Mouse (Mus musculus) intestine, embryonic 16.5 days (tissue): ENCODE measurements around the gene Elk3. TPM values are rescaled to one million over a fixed set of nuclear protein-coding genes. Genes with fewer than 3 reads are reported as not detected.
A peak's percentile ranks its signal among the peaks of the same experiment; 100 is the strongest.

Experiments
- ATAC-seq: fragments of 200-750 bp; cut with Nextera tagmentation; 2 replicates; pipeline ENCODE4 v1.8.0; 2017; ENCODE audit warnings: moderate TSS enrichment, moderate library complexity
- H3K27ac ChIP-seq: fragments of 300-500 bp; sonication (generic); 2 replicates; pipeline ENCODE4 v1.5.1; 2014; ENCODE audit warnings: mild to moderate bottlenecking, low read length
- H3K27me3 ChIP-seq: fragments of 300-500 bp; sonication (generic); replicated peaks from 2 replicates; pipeline ENCODE4 v1.6.1; 2014; ENCODE audit warnings: low read length, control low read depth, mixed read lengths; ENCODE audit not compliant: control insufficient read depth, insufficient read depth
- H3K36me3 ChIP-seq: fragments of 300-500 bp; sonication (generic); 2 replicates; pipeline ENCODE4 v1.6.1; 2014; ENCODE audit warnings: low read length, control low read depth; ENCODE audit not compliant: control insufficient read depth, insufficient read depth
- H3K4me1 ChIP-seq: fragments of 300-500 bp; sonication (generic); 2 replicates; pipeline ENCODE4 v1.6.1; 2014; ENCODE audit warnings: low read length, control low read depth, mixed read lengths; ENCODE audit not compliant: control insufficient read depth, insufficient read depth
- H3K4me2 ChIP-seq: fragments of 300-500 bp; sonication (generic); 2 replicates; pipeline ENCODE4 v1.6.1; 2014; ENCODE audit warnings: low read depth, low read length, control low read depth
- H3K4me3 ChIP-seq: fragments of 300-500 bp; sonication (generic); 2 replicates; pipeline ENCODE4 v1.5.1; 2014; ENCODE audit warnings: mild to moderate bottlenecking, low read length
- H3K9ac ChIP-seq: fragments of 300-500 bp; sonication (generic); 2 replicates; pipeline ENCODE4 v1.6.1; 2014; ENCODE audit warnings: low read depth, low read length
- H3K9me3 ChIP-seq: fragments of 300-500 bp; sonication (generic); 2 replicates; pipeline ENCODE4 v1.6.1; 2016; ENCODE audit warnings: low read length, control low read depth; ENCODE audit not compliant: control insufficient read depth
- WGBS: fragments of 180-500 bp; shearing (Covaris S2); extraction: QIAGEN DNeasy Blood & Tissue Kit; methylation state at CpG from one replicate; pipeline ENCODE4 v1.1.7; 2014; 5-methylcytosine and 5-hydroxymethylcytosine counted together
- polyA plus RNA-seq: library from polyadenylated mRNA; unstranded; fragments of >200 nt; fragmentation: Nextera tagmentation; extraction: Ambion mirVana; gene quantifications from 2 replicates; pipeline ENCODE4 v1.2.1, GENCODE M21; 2015

Gene Elk3
- polyA plus RNA-seq, 1 experiment from 2014 or later: 14.6 TPM

- no peak for ATAC-seq
- Histone ChIP-seq H3K36me3 (no peaks in the 10 kb centered on the region), H3K4me3 (no peak overlapping the region), H3K4me1 (peaks cover 19% of the 10 kb centered on the region), H3K9me3 (no peaks in the 10 kb centered on the region), H3K27ac (no peak overlapping the region), H3K27me3 (no peaks in the 10 kb centered on the region), H3K9ac (no peak overlapping the region), H3K4me2 (no peak overlapping the region)
- WGBS: 91% methylated on average over 7 of the region's 7 CpGs
Observed at GRCm38 (mm10) chr10:93246185-93246920, 64.6 kb downstream of the Elk3 start.

DNA sequence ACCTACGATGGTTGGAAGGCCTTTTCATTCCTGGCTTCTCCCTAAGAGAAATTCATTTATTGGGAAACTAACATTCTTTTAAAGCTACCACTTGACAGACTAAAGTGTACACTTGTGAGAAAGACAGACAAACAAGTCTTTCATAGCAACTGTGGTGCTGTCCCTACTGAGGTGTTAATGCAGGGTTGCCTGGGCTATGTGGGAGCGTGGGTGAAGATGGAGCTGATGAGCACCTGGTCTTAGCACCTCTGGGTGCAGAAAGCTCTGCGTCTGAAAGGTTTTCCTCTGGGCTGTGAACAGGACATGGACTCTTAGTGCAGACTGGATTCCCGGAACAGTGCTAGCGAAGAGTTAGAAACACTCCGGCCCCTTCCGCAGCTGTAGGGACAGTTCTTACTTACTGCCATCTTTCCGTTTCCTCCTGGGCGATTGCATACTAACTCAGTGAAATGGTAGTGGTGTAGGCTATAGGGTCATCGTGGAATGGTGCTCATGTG, 66.7 kb downstream of the Elk3 start:
- no peaks in the 10 kb centered on the region for H3K9me3 ChIP-seq
- no peaks in the 10 kb centered on the region for H3K27me3 ChIP-seq
- ATAC-seq: no peak
- 86% methylated on average over 10 of the region's 10 CpGs for WGBS
- H3K9ac ChIP-seq: no peak overlapping the region
- no peak overlapping the region for H3K4me3 ChIP-seq
- peaks cover 10% of the 10 kb centered on the region for H3K4me1 ChIP-seq
- no peaks in the 10 kb centered on the region for H3K36me3 ChIP-seq
- no peak overlapping the region for H3K4me2 ChIP-seq
- H3K27ac ChIP-seq: no peak overlapping the region

GRCm38 (mm10) chr10:93242861-93243260, 68.1 kb downstream of the Elk3 start:
- 9% methylated on average over 5 of the region's 5 CpGs for WGBS

DNA sequence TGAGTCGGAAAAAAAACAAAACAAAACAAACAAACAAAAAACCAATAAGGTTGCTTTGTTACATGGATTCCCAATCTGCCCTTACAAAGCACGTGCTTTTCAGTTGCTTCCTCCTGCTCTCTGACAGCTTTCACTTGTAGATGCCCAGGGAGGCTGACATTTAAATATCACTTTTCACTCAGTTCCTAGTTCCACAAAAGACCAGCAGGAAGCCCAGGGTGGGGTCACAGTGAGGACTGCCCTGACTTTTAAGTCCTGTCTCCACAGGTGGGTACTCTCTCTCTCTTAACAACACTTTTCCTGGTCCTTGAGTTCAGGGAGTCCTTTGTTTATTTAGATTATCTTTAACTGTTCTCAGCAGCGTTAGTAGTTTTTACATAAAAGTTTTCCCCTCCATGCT, 68.7 kb downstream of the Elk3 start:
- H3K4me3 ChIP-seq: no peak overlapping the region
- no peaks in the 10 kb centered on the region for H3K9me3 ChIP-seq
- ATAC-seq: 0 out of 2 replicates have a peak, but pooled peaks have one; percentile 44
- H3K4me1 ChIP-seq: peaks cover 2% of the 10 kb centered on the region; the same call in 1 of the 2 replicates
- no peak overlapping the region for H3K9ac ChIP-seq
- H3K27me3 ChIP-seq: no peaks in the 10 kb centered on the region
- WGBS: 31% methylated on average over 3 of the region's 3 CpGs
- no peaks in the 10 kb centered on the region for H3K36me3 ChIP-seq
- H3K4me2 ChIP-seq: no peak overlapping the region
- no peak overlapping the region for H3K27ac ChIP-seq

More at GRCm38 (mm10) chr10:93242861-93243260, 68.1 kb downstream of the Elk3 start:
- Histone ChIP-seq H3K4me1 (peaks cover 8% of the 10 kb centered on the region), H3K4me2 (no peak overlapping the region), H3K9ac (no peak overlapping the region), H3K27me3 (no peaks in the 10 kb centered on the region), H3K4me3 (no peak overlapping the region), H3K27ac (no peak overlapping the region), H3K9me3 (no peaks in the 10 kb centered on the region), H3K36me3 (no peaks in the 10 kb centered on the region)
- no peak for ATAC-seq

GRCm38 (mm10) chr10:93239201-93239806, 71.6 kb downstream of the Elk3 start:
- no peak overlapping the region for H3K4me3 ChIP-seq
- H3K9me3 ChIP-seq: no peaks in the 10 kb centered on the region
- H3K27ac ChIP-seq: no peak overlapping the region
- no peak for ATAC-seq
- no peaks in the 10 kb centered on the region for H3K27me3 ChIP-seq
- no peak overlapping the region for H3K9ac ChIP-seq
- H3K4me2 ChIP-seq: no peak overlapping the region
- WGBS: 75% methylated on average over 9 of the region's 9 CpGs
- H3K36me3 ChIP-seq: peaks cover 4% of the 10 kb centered on the region
- peaks cover 2% of the 10 kb centered on the region; the same call in 1 of the 2 replicates for H3K4me1 ChIP-seq

DNA sequence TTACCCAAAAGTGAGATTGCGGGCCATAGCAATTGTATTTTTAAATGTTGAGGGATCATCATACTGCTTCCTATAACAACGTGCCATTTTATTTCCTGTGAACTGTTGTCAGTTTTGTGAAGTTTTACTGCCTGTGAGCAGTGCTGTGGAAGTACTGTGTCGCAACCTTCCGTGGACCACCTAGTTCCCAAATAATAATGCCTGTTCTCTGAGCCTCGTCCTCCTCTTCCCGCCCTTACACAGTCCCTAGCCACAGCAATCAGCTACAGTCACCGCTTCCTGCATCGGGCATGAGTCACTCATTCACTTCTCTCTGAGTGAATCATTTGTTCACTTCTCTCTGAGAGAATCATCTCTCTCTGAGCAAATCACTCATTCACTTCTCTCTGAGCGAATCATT, 76.2 kb downstream of the Elk3 start:
- H3K4me1 ChIP-seq: no peaks in the 10 kb centered on the region
- no peak overlapping the region for H3K4me3 ChIP-seq
- no peaks in the 10 kb centered on the region for H3K9me3 ChIP-seq
- H3K27ac ChIP-seq: no peak overlapping the region
- H3K4me2 ChIP-seq: no peak overlapping the region
- 90% methylated on average over 9 of the region's 9 CpGs for WGBS
- H3K27me3 ChIP-seq: no peaks in the 10 kb centered on the region
- ATAC-seq: no peak
- H3K36me3 ChIP-seq: peaks cover 8% of the 10 kb centered on the region
- no peak overlapping the region for H3K9ac ChIP-seq

GRCm38 (mm10) chr10:93233665-93234194, 77.2 kb downstream of the Elk3 start:
- 84% methylated on average over 6 of the region's 6 CpGs for WGBS

GRCm38 (mm10) chr10:93231893-93232292, 79.0 kb downstream of the Elk3 start:
- Histone ChIP-seq H3K36me3 (peaks cover 8% of the 10 kb centered on the region), H3K9ac (no peak overlapping the region), H3K27me3 (no peaks in the 10 kb centered on the region), H3K4me1 (no peaks in the 10 kb centered on the region), H3K27ac (no peak overlapping the region), H3K4me2 (no peak overlapping the region), H3K4me3 (no peak overlapping the region), H3K9me3 (no peaks in the 10 kb centered on the region)
- no peak for ATAC-seq
- 90% methylated on average over 5 of the region's 5 CpGs for WGBS

More at GRCm38 (mm10) chr10:93233665-93234194, 77.2 kb downstream of the Elk3 start:
- ATAC-seq: no peak
- no peaks in the 10 kb centered on the region for H3K27me3 ChIP-seq
- no peak overlapping the region for H3K9ac ChIP-seq
- no peak overlapping the region for H3K4me3 ChIP-seq
- H3K4me1 ChIP-seq: no peaks in the 10 kb centered on the region
- H3K27ac ChIP-seq: no peak overlapping the region
- no peaks in the 10 kb centered on the region for H3K9me3 ChIP-seq
- peaks cover 11% of the 10 kb centered on the region for H3K36me3 ChIP-seq
- no peak overlapping the region for H3K4me2 ChIP-seq

DNA sequence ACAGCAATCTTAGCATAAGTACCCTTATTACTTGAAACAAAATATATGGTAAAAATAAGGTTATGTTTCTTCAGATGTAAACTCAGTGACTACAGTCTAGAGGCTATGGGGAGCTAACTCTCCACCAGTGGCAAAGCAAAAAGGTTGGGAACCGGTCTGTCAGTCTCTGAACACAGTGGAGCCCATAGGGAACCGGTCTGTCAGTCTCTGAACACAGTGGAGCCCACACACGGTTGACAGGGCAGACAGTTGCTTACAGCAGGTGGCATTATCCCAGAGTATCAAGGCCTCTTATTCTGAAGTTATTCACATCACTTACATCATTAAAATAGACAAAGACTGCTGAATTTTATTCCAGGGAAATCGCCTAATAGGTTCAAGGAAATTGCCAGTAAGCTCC, 79.4 kb downstream of the Elk3 start:
- Histone ChIP-seq H3K27ac (no peak overlapping the region), H3K4me3 (no peak overlapping the region), H3K9ac (no peak overlapping the region), H3K9me3 (no peaks in the 10 kb centered on the region), H3K27me3 (no peaks in the 10 kb centered on the region), H3K4me2 (no peak overlapping the region), H3K36me3 (peaks cover 7% of the 10 kb centered on the region; the same call in 1 of the 2 replicates), H3K4me1 (no peaks in the 10 kb centered on the region)
- ATAC-seq: no peak
- 91% methylated on average over 4 of the region's 4 CpGs for WGBS
